Mouse (Mus musculus) erythroblast, embryonic 14.5 days (primary cell): ENCODE data around the gene Nol8.

ENCODE experiments used
- GATA1 ChIP-seq: IDR thresholded peaks from 2 replicates; pipeline ENCODE4 v1.6.1; 2012; ENCODE audit warnings: low read length, inconsistent platforms, mixed read lengths
- TAL1 ChIP-seq: IDR thresholded peaks from 3 replicates; pipeline ENCODE4 v1.6.1; 2012; ENCODE audit warnings: low read length, inconsistent platforms, mixed read lengths

GRCm38 (mm10) chr13:49608589-49609322, 44.1 kb upstream of the Nol8 start:
- no peak for TF ChIP-seq TAL1
- no peak for TF ChIP-seq GATA1
